Mouse (Mus musculus) adrenal gland, adult 8-10 months (tissue): Measurements from ENCODE around the gene Tbc1d20. TPM values are rescaled to one million over a fixed set of nuclear protein-coding genes. Genes with fewer than 3 reads are reported as not detected.
"Not testable (repeated sequence)": the region's sequence is repeated elsewhere in the genome, so short reads cannot be mapped to it uniquely, and the experiment has no call there.

Source experiments
- DNase-seq: peaks from one replicate; pipeline ENCODE4 v3.0.0; 2022
- total RNA-seq, 4 experiments: library from RNA; stranded (reverse); gene quantifications; 2 replicates each; pipeline ENCODE4 v1.2.4; 2022

The Tbc1d20 gene
- total RNA-seq, 4 experiments from 2014 or later: 143 to 157 (median 143) TPM

- DNase-seq: peak; percentile 69
Measured at GRCm38 (mm10) chr2:152326654-152327053, 33.0 kb downstream of the Tbc1d20 start.

- no peak for DNase-seq
Measured at GRCm38 (mm10) chr2:152327980-152328379, 34.4 kb downstream of the Tbc1d20 start.

DNA sequence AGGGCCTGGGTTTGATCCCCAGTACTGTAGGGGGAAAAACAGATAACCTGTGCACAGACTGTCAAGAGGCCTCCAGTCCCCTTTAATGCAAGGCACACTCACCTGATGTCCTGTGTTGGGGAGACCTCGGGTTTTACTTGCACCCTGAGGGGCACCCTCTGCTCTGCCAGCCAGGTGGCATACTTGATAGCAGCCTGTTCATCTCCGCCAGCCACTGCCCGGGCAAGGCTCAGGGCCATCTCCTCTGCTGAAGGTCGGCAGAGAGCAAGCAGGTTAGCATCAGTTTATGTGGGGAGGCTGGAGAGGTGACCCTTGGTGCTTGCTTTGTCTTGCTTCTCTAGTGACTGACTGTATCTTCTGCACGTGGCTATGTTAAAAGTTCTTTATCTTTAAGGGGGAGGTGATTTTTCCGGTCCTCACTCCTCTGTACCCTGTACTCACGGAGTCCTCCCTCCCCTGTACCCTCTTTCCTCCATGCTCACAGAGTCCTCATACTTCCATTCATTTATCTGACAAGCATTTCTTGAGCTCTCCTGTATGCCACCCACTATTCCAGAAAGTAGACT lies 37.3 kb downstream of the Tbc1d20 start:
- DNase-seq: no peak

DNA sequence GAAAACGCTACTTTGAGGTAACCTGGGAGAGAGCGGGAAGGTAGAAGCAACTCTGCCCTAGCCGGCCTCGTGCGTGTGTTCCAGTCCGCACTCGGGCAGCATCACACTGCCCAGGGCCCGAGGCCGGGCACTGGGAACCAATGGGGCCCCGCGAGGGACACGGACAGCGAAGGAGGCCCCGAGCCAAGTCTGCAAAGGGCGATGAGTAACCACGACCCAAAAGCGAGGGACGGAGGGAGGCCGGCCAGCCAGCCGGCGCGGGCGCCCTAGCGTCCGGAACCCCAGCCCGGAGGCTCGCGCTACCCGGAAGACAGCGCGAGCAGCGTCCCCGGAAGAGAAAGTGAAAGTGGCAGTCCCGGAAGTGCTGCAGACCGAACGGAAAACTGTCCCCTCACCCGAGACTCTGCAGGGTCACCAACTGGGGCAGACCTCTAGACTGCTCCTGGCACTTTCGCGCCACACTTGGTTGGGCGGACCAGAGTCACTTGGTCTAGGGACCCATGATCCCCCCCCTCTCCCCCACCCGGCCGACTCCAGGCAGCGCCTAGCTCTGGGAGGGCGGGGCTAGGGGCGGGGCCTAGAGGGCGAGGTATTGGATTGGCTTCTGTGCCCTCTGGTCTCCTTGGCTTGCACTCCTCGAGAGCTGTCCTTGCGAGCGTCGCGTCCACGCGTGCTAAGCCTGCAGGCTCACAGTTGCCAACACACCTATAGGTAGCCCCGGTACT lies 38.6 kb downstream of the Tbc1d20 start, which contains the start of gene Rbck1:
Gene Rbck1 (minus strand): TSS at position 553 of the 725 bp plus-strand sequence.
- peak; percentile 89 for DNase-seq

DNA sequence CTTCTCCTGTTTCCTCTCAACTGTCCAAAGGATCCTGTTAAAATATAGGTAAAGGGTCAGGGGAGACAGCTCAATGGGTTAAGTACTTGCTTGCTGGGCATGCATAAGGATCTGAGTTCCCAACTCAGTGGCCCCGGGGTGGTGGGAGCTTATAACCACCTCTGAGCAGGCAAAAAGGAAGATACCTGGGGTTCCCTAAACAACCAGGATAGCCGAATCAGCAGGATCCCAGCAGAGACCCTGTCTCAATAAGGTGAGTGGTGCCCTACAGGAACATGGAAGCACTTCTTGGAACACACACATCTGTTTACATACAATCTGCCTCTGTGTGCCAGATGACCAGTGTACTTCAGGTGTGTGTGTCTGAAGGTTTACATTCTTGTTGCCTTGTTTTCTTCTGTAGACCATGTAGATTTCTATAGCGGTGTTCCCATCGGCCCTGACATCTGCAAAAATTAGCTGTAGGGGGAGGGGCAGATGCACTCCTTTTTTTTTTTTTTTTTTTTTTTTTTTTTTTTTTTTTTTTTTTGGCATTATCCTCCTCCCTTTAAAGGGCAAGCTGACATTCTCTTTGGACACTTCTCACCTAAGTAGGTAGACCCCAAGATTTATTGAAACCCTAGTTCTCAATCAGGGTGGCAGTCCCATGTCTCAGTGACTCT lies 39.8 kb downstream of the Tbc1d20 start:
- DNase-seq: no peak

DNA sequence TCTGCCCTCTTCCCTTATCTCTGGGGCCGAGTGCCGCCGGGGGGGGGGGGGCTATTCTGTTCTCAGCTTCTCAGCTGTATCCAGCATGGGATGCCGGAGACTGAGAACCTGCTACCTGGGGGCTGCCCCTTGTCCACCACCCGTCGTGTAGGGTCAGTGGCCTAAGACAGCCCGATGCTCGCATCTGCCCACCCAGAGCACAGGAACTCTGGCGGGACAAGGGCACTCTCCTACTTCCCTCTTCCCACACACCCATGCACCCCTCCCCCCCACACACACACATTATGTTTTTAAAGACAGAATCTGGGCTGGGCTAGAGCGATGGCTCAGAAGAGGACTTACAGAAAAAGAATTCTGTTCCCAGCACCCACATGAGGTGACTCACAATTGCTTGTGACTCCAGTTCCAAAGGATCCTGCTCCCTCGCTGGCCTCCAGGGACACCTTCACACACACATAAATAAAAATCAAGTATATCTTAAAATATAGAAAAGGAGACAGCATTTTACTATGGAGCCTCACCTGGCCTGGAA lies 41.7 kb downstream of the Tbc1d20 start:
- DNase-seq: no peak

DNA sequence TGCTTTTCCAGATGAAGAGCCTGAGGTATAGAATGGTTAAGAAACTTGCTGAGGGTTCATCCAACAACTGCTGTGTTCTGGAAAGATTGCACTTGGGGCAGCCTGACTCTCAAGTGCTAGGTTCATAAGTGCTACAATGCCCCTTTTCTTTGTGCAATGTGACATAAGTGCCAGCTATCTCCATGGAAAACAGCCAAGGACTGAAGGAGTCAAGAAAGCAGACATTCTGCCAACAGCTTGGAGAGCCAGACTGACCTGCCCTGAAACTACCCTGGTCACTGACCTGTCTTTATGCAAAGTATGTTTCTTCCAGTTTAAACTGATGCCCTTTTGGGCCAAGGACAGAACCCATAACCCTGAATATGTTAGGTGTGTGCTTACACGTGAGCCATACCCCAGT lies 43.2 kb downstream of the Tbc1d20 start:
- DNase-seq: no peak

DNA sequence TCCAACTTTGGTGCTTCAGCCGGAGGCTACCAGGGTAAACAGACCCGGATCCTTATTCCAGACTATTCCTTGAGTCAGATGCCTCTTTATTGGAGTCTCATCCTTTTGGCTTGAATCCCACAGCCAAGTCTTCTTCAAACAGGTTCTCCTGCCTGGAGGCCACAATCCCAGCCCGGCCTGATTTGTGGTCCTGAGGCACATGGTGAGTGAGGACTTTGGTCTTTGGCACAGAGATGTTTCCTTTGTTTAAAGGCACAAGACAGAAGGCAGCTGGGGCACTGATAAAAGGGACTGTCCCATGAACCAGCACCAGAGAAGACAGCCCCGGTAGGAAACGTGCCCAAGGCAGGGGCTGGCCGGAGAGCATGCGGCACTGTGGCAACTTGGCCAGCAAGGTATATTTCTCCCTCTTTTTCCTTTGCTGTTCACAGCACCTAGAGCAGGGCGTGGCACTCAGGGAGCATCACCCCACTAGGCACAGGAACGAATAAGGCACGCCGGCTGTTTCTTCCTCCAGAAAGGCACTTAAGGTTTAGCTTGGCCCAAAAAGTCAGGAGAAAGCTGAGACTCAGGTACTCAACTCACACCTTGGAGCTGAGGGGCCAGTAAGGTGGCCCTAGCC lies 44.1 kb downstream of the Tbc1d20 start:
- no peak for DNase-seq

DNA sequence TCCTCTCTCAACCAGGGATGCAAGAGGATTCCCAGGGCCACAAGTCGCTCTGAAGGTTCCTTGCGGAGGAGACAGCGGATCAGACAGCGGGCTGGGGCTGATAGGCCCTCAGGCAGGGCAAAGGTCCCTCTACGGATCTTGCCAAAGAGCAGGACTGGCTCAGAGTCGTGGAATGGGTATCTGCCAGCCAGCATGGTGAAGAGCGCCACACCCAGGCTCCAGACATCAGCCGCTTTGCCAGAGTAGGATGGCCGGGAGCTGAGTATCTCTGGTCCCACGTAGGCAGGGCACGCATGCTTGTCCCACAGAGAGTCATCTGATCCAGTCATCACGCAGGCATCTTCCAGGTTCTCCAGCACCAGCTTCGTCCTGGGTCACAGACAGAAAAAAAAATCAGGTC lies 44.7 kb downstream of the Tbc1d20 start:
- no peak for DNase-seq

- no peak for DNase-seq
Measured at GRCm38 (mm10) chr2:152339631-152340179, 46.1 kb downstream of the Tbc1d20 start.

DNA sequence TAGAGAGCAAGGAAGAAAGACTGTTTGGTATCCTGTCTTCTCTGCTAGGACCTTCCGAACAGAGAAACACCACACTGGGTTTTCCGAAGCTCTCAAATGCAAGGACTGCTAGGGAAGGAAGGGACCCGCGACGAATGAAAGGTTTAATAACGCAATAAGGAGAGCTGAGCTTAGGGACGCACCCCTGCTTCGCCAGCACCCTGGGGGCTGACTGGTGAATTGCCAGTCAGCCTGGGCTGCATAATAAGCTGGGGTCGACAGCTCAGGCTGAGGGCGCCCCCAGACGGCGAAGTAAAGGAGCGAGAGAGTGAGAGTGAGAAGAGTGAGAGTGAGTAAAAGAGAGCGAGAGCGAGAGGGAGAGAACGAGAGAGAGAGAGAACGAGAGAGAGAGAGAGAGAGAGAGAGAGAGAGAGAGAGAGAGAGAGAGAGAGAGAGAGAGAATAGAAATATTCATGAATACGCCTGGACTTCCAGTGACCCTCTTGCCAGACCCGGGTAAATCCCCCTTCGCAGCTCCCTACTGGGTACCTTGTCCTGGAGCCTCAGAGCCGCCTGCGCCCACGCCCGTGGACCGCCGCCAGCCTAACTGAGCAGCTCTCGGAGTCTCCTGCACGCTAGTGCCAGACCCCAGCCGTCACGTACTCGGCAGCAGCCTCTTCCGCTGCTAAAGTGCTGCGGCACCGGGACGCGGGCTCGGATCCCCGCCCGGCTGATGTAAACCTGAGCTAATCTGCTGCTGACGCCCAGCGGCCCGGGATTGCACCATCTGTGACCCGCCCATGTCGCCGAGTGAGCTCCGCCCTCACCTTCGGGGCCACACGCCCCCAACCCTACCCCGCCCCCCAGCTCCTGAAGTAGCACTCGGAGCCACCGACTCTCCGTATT lies 49.9 kb downstream of the Tbc1d20 start, which contains the start of gene Trib3:
Gene Trib3 (minus strand): TSS at position 704 of the 885 bp plus-strand sequence.
- peak; percentile 79 for DNase-seq

GRCm38 (mm10) chr2:152344361-152344760 lies 50.7 kb downstream of the Tbc1d20 start:
- DNase-seq: no peak

GRCm38 (mm10) chr2:152344909-152345308 lies 51.3 kb downstream of the Tbc1d20 start:
- no peak for DNase-seq

DNA sequence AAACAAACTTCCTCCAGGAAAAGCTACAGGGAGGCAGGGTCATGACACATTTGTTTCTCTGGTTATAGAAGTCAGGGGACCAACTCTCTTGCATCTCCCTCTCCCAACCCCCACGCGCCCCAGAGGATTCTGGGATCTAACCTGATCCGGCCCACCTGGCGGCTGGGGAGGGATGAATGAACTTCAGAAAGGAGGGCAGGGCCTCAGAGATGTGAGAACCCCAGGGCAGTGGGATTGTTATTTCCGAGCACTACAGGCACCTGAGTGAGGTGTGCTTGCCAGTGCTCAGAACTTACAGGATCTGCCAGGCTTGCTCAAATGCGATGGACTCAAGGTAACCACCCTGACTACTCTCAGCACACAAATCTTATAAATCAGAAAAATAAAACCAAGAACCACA lies 51.8 kb downstream of the Tbc1d20 start:
- DNase-seq: no peak

DNA sequence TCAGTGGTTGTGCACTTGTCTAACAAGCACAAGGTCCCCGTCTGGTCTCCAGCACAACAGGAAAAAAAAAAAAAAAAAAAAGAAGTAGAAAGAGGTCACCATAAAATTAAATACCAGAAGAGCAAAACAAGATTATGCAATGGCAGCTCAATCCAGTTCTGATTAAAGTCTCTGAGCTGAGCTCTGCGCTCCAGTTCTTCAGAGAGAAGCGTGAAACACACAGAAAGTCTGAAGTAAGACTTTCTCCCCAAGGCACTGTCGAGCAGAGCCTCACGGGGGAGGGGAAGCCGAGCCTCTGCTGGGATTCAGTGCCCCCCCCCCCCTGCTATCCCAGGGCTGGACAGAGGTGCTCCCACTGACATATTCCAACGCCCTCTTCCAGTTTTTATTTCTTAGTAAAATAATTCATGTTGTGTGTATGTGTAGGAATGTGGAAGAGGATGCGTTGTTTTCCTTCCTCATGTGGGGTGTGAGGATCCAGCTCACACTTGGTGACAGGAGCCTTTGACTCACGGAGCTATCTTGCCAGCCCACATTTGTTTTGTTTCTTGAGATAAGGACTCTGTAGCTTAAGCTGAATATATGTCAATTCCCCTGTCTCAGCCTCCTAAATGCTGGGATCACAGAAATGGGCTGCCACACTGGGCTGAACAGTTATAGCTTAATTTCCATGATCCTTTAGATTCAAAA lies 53.3 kb downstream of the Tbc1d20 start:
- DNase-seq: no peak

GRCm38 (mm10) chr2:152347722-152348121 lies 54.1 kb downstream of the Tbc1d20 start:
- DNase-seq: no peak

- DNase-seq: no peak
Measured at GRCm38 (mm10) chr2:152349205-152349604, 55.6 kb downstream of the Tbc1d20 start.

- DNase-seq: peak; percentile 67
Measured at GRCm38 (mm10) chr2:152349842-152350540, 56.4 kb downstream of the Tbc1d20 start.

DNA sequence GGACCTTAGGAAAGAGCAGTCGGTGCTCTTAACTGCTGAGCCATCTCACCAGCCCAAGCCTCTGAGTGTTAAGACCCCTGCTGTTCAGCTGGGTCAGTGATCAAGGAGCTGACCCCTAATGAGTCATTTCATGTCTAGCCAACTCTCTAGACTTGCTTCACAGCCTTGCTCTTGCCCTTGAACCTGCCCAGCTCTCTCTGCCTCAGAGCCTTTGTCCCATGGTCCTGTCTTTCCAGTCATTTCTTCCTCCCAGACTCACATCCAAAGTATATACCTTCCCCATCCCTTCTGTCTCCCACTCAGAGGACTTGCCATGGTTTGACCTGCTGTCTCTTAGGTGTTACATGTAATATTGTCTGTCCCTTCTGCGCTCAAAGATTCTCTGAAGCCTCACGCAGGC lies 63.6 kb downstream of the Tbc1d20 start:
- no peak for DNase-seq

GRCm38 (mm10) chr2:152358977-152359376 lies 65.3 kb downstream of the Tbc1d20 start:
- not testable (repeated sequence) for DNase-seq
